In genomic region chr1:146312547-146312946, GRCm38 (mm10) we compare ENCODE assay signal across 24 mouse cellular contexts.
DNase-seq lines count a peak whose midpoint lies in the region; ATAC-seq lines count a peak whose summit lies in the region.
"Had no signal": no experiment of that assay in that cellular context is flagged by ENCODE, and none has a peak within 500 bp of the region (broad histone marks: within the 10 kb centered on the region; RNA-seq: fewer than 3 reads in every experiment).

No protein-coding gene starts in this region.

- DNase-seq in cerebellum, adult 9-10 months: peak; percentile 1
- no peak for DNase-seq in cerebellum, adult 11-12 months
- peak; percentile 32 to 33 for DNase-seq in right cerebral cortex, postnatal 10 days (ENCODE audit: low spot score in 2 of 2)
- no peak for DNase-seq in right cerebral cortex, postnatal 4 days
- DNase-seq in layer of hippocampus, adult 9-10 months (ENCODE audit: low spot score): peak; percentile 2
- DNase-seq in telencephalon, adult 2 months (ENCODE audit: low read depth, low spot score): peak; percentile 9
- no peak for DNase-seq in embryo, embryonic 9.5 days (ENCODE audit: extremely low spot score)
- DNase-seq: adrenal gland, adult 2 months; adrenal gland, postnatal 36 days; cerebellum, adult 18-20 months; gastrocnemius, postnatal 14 days; heart, postnatal 36 days; kidney, adult 8-10 months; left cerebral cortex, postnatal 4 days; liver, postnatal 0 days; lung, postnatal 36 days; retina, postnatal 1 day had no signal

- ATAC-seq in megakaryocyte, adult 5-6 weeks (ENCODE audit: poor library complexity, severe bottlenecking): no peak
- ATAC-seq: activated CD4-positive, CD25-positive, alpha-beta regulatory T cell, adult 4 months; forebrain, embryonic 16.5 days; hindbrain, postnatal 0 days; intestine, embryonic 15.5 days; liver, embryonic 12.5 days; liver, postnatal 0 days; midbrain, embryonic 13.5 days had no signal

Comparison
In these comparisons a context has a peak if more than half of its experiments do, and no peak if none do; other contexts are left out.
1. DNase-seq: peak in cerebellum, adult 9-10 months (single experiment), right cerebral cortex, postnatal 10 days (2 of 2), layer of hippocampus, adult 9-10 months (single experiment) and telencephalon, adult 2 months (single experiment); none in cerebellum, adult 11-12 months (single experiment), right cerebral cortex, postnatal 4 days (single experiment) and embryo, embryonic 9.5 days (single experiment).